Mouse (Mus musculus) layer of hippocampus, adult 6 months (tissue): ENCODE data around the gene Dolk. TPM values are rescaled to one million over a fixed set of nuclear protein-coding genes. Genes with fewer than 3 reads are reported as not detected.

Source experiments
- long read RNA-seq, 2 experiments: library from polyadenylated mRNA; unstranded; transcript quantifications; one replicate each; pipeline ENCODE4 v2.0.0; 2019 to 2020
- polyA plus RNA-seq: library from polyadenylated mRNA; unstranded; fragments of <200 nt; fragmentation: Nextera tagmentation; gene quantifications from 2 replicates; pipeline ENCODE4 v1.2.3, GENCODE M21; 2021

The Dolk gene
- 29.1 and 29.6 TPM in 2 replicates for polyA plus RNA-seq
- long read RNA-seq, experiment 1, transcript Dolk-201 (1 exons, 2,104 nt) = major isoform, 84 of 85 reads
- long read RNA-seq, experiment 1, partial matches to known transcripts = 0 of 85 reads
- long read RNA-seq, experiment 1, other reads (novel, unspliced or antisense) = 1 of 85 reads
- long read RNA-seq, experiment 2, transcript Dolk-201 (1 exons, 2,104 nt) = major isoform, 203 of 204 reads
- long read RNA-seq, experiment 2, partial matches to known transcripts = 0 of 204 reads
- long read RNA-seq, experiment 2, other reads (novel, unspliced or antisense) = 1 of 204 reads

DNA sequence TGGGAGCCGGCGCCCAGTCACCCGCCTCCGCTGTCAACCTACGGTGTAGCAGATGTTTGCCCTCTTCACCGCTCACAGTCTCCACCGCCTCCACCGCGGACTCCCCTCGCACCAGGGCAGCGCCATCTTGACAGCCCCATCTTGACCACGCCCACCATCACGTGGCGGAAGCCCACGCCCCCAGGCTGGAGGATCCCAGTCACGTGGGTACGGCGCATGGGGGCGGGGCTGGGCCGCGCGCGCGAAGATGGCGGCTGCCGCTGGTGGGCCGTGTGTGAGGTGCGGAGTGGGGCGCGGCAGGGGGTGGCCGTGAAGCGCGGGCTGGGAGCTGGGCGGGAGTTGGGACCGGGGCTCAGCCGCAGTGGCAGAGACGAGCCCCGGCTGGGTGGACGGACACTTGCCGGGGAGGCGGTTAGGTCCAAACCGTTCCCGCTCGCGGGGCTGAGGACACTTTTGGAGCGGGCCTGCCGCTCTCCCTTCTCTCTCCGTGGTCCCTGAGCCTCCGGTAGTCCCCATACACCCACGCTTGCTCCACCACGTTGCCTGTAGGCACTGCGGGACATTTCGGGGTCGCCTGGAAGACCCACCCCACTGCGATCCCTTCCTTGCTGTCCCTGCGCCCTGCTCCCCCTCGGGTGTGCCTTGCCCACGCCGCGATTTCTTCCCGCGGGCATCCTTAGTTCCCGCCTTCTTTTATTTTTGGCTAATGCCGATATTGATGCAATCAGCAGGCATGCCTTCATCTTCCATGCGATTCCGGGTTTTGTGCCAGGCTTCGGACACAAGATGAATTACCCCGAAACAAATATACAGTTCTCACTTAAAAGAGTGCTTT is at the start of gene Dolk, which contains the start of gene Nup188:
Gene Dolk (minus strand): TSS at position 143 of the 835 bp plus-strand sequence.
Gene Nup188 (plus strand): TSS at position 206 of the 835 bp plus-strand sequence.

DNA sequence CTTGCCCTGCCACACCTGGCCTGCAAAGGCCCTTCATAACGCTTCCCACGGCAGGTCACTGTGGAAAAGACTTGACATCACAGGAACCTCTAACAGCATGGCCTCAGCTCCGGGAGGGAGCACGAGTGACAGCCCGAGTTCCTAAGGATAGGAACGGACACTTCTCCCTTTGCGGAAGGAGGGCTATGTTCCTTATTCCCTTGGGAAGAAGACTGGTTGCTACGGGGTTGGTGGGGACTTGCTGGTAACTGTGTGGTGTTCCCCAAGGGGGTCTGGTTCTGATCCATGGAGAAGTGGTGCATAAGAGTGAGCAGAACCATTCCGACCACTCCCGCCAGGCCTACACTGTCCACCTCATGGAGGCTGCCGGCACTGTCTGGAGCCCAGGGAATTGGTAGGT is 5.4 kb downstream of the Dolk start, which contains the start of gene Gm28038:
Gene Gm28038 (plus strand): TSS at position 301 of the 400 bp plus-strand sequence.

DNA sequence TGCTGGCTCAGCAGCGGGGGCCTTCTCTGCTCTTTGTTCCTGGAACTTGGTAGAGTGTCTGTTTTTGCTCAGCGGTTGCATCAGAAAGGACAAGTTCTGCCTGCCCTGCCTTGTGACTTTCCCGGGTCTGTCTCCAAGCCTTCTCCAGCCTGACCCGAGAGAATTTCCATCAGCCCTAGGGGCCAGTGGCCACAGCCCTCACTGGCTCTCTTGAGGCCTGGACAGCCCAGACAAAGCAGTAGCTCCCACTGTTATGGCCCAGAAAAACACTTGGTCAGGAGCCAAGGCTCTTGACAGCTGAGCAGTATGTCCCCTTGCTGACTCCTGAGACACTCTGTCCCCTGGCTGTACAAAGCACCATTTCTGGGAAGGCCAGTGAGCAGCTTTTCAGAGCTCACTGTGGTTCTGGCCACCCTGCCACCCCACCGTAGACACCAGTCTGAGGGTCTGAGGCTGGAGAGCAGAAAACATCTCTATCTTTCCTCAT is 20.3 kb downstream of the Dolk start, which contains the start of gene Phyhd1:
Gene Phyhd1 (plus strand): TSS at position 437 of the 487 bp plus-strand sequence.

DNA sequence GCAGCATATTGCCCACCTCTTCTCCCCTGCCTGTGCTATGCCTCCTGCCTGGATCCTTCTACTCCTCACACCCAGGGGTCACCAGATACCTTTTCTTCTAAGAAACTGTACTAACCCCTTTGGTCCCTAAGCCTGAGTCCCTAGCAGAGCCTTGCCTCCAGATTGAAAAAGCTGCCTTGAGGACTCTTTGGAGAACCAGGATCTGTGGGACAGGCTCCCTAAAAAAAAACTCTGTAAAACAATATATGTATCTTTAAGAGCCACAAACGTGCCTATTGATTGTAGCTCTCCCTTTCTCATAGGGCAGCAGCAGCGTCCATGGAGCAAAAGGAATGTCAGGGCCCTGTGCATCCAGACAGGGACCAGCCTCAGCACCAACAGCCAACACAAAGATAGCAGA is 45.9 kb downstream of the Dolk start, which contains the start of gene Gm28035:
Gene Gm28035 (plus strand): TSS at position 301 of the 400 bp plus-strand sequence.

DNA sequence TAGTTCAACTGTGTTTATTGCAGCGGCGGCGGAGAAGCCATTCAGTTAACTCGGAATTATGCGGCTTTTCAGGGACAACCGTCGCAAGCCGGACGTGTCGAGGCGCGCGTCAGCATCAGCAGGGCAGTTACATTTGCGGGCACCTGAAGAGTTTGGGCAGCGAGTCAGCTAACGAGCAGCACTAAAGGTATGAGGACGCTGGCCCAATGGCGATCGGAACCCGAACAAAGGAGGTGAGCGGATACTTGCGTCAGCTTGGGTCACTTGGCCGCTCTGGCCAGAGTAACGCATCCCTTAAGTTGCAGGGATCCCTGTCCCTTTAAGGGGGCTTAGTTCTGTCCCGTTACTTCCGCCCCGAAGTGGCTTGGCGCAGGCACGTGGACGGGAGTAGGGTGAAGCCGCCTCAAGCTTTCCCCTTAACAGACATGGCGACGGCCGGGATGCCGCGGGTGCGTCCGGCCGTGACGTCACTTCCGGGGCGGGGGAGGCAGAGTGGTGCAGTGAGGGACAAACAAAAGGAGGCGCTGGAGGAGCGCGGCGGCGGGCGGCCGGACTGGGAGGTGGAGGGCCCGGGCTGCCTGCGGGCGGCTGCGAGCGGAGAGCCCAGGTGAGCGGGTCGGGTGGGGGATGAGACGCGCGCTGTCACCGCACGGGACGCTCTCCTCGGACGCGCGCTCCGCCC is 48.8 kb downstream of the Dolk start, which contains the start of gene Lrrc8a:
Gene Lrrc8a (plus strand): TSS at position 517 of the 682 bp plus-strand sequence.

Other genes starting within 250 kb of the Dolk start
- 39.2 and 40.9 TPM in 2 replicates for gene Wdr34, start 237.5 kb downstream of the Dolk start, polyA plus RNA-seq
- 164 and 217 TPM in 2 replicates for gene Set, start 229.0 kb downstream of the Dolk start, polyA plus RNA-seq
- gene Pkn3, start 208.7 kb downstream of the Dolk start, polyA plus RNA-seq = 0.34 and 0.40 TPM in 2 replicates
- gene Zdhhc12, start 192.7 kb downstream of the Dolk start, polyA plus RNA-seq = 22.1 and 28.3 TPM in 2 replicates
- gene Zer1, start 161.7 kb downstream of the Dolk start, polyA plus RNA-seq = 13.4 and 14.0 TPM in 2 replicates
- 19.4 and 23.7 TPM in 2 replicates for gene Tbc1d13, start 152.6 kb downstream of the Dolk start, polyA plus RNA-seq
- 28.5 and 35.1 TPM in 2 replicates for gene Endog, start 114.8 kb downstream of the Dolk start, polyA plus RNA-seq
- 29.8 and 30.8 TPM in 2 replicates for gene Spout1, start 107.9 kb downstream of the Dolk start, polyA plus RNA-seq
- gene Kyat1, start 80.5 kb downstream of the Dolk start, polyA plus RNA-seq = 8.4 and 9.9 TPM in 2 replicates
- gene Lrrc8a, start 48.6 kb downstream of the Dolk start, polyA plus RNA-seq = 31.1 and 48.4 TPM in 2 replicates
- 0.04 TPM in 1 of 2 replicates, not detected in the other for gene Gm28035, start 45.8 kb downstream of the Dolk start, polyA plus RNA-seq
- gene Phyhd1, start 20.1 kb downstream of the Dolk start, polyA plus RNA-seq = 16.4 and 17.1 TPM in 2 replicates
- not detected in 2 replicates for gene Gm28038, start 5.3 kb downstream of the Dolk start, polyA plus RNA-seq
- gene Nup188, start 63 bp upstream of the Dolk start, polyA plus RNA-seq = 7.1 and 10.8 TPM in 2 replicates
- gene Sh3glb2, start 73.0 kb upstream of the Dolk start, polyA plus RNA-seq = 199 and 210 TPM in 2 replicates
- 19.1 and 21.3 TPM in 2 replicates for gene Miga2, start 77.9 kb upstream of the Dolk start, polyA plus RNA-seq
- gene Dolpp1, start 105.9 kb upstream of the Dolk start, polyA plus RNA-seq = 15.4 and 15.9 TPM in 2 replicates
- 28.3 and 28.4 TPM in 2 replicates for gene Crat, start 129.5 kb upstream of the Dolk start, polyA plus RNA-seq
- gene Ptpa, start 129.7 kb upstream of the Dolk start, polyA plus RNA-seq = 139 and 193 TPM in 2 replicates
- gene Ier5l, start 187.9 kb upstream of the Dolk start, polyA plus RNA-seq = 2.9 and 4.1 TPM in 2 replicates